Mouse (Mus musculus) heart, embryonic 15.5 days (tissue): ENCODE results near the gene Gadd45b. TPM values are rescaled to one million over a fixed set of nuclear protein-coding genes. Genes with fewer than 3 reads are reported as not detected.

ENCODE experiments used
- ATAC-seq: fragments of 200-750 bp; cut with Nextera tagmentation; replicated peaks from 2 replicates; pipeline ENCODE4 v1.8.0; 2017; ENCODE audit warnings: low read depth, moderate TSS enrichment; ENCODE audit not compliant: insufficient number of reproducible peaks, insufficient read depth, low FRiP score
- H3K27ac ChIP-seq: fragments of 300-500 bp; sonication (generic); 2 replicates; pipeline ENCODE4 v1.5.1; 2015; ENCODE audit warnings: mild to moderate bottlenecking, inconsistent platforms
- H3K27me3 ChIP-seq: fragments of 300-500 bp; sonication (generic); 2 replicates; pipeline ENCODE4 v1.6.1; 2015; ENCODE audit warnings: inconsistent platforms
- H3K36me3 ChIP-seq: fragments of 300-500 bp; sonication (generic); 2 replicates; pipeline ENCODE4 v1.6.1; 2015; ENCODE audit warnings: mild to moderate bottlenecking, inconsistent platforms
- H3K4me1 ChIP-seq: fragments of 300-500 bp; sonication (generic); replicated peaks from 2 replicates; pipeline ENCODE4 v1.6.1; 2015; ENCODE audit warnings: inconsistent platforms
- H3K4me2 ChIP-seq: fragments of 300-500 bp; sonication (generic); 2 replicates; pipeline ENCODE4 v1.6.1; 2015; ENCODE audit warnings: inconsistent platforms, mild to moderate bottlenecking, moderate library complexity
- H3K4me3 ChIP-seq: fragments of 300-500 bp; sonication (generic); 2 replicates; pipeline ENCODE4 v1.5.1; 2015; ENCODE audit warnings: mild to moderate bottlenecking, inconsistent platforms
- H3K9ac ChIP-seq: fragments of 300-500 bp; sonication (generic); 2 replicates; pipeline ENCODE4 v1.6.1; 2015; ENCODE audit warnings: mild to moderate bottlenecking, inconsistent platforms
- H3K9me3 ChIP-seq: fragments of 300-500 bp; sonication (generic); replicated peaks from 2 replicates; pipeline ENCODE4 v1.6.1; 2016; ENCODE audit warnings: inconsistent platforms
- WGBS: fragments of 180-500 bp; shearing (Covaris S2); methylation state at CpG from one replicate; pipeline ENCODE4 v1.1.7; 2015; ENCODE audit warnings: mixed read lengths; 5-methylcytosine and 5-hydroxymethylcytosine counted together
- polyA plus RNA-seq: library from polyadenylated mRNA; unstranded; fragments of >200 nt; fragmentation: Nextera tagmentation; extraction: Ambion mirVana; gene quantifications from 2 replicates; pipeline ENCODE4 v1.2.1, GENCODE M21; 2015

The Gadd45b gene
- polyA plus RNA-seq, 1 experiment from 2014 or later: 30.8 TPM

DNA sequence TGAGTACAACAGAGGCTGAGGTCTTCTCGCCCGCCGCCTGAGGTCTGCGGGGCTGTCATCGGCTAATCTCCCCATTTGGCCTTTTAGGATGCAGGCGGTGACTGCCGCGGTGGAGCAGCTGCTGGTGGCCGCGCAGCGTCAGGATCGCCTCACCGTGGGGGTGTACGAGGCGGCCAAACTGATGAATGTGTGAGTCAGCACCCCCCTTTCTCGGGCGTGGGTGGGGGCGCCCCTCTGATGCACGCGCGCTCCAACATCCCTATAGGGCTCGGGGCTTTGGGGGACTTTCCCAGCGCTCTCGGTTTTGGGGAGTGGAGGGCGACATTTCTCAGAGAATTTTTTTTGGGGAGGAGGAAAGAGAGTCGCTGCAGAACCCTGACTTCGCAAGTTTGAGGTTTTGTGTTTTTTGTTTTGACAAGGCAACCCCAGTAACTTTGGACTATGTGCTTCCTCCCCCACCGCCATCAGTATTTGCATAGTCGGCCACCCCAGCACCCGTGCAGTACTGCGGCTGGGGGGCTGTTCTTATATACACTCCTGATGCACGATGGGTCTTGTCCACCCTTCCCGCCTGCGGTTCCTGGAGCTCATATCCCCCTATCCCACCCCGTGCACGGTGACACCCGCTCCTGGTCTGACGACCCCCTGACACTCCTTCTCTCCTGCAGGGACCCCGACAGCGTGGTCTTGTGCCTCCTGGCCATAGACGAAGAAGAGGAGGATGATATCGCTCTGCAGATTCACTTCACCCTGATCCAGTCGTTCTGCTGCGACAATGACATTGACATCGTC is 684 bp downstream of the Gadd45b start:
- Histone ChIP-seq H3K27me3 (no peaks in the 10 kb centered on the region), H3K9ac (peak overlapping the region; percentile 82), H3K4me1 (peaks cover 62% of the 10 kb centered on the region), H3K4me3 (peak overlapping the region; percentile 81), H3K27ac (peak overlapping the region; percentile 74), H3K4me2 (peak overlapping the region; percentile 86), H3K9me3 (no peaks in the 10 kb centered on the region), H3K36me3 (no peaks in the 10 kb centered on the region)
- ATAC-seq: no peak
- 1% methylated on average over 45 of the region's 45 CpGs for WGBS

DNA sequence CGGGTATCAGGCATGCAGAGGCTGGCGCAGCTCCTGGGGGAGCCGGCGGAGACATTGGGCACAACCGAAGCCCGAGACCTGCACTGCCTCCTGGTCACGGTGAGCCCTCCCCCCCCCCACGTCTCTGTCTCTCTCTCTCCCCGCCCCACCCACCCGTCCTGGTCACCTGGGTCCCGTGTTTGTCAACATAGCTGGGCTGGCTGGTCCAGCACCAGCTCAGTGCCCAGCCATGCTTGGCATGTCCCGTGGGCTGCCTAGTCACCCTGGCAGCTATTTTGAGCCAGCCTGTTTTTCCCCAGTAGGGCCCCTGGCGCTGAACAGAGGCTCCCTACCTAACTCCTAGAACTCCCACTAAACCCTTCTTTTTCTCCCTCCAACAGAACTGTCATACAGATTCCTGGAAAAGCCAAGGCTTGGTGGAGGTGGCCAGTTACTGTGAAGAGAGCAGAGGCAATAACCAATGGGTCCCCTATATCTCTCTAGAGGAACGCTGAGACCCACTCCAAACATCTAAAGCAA is 1.3 kb downstream of the Gadd45b start:
- Histone ChIP-seq H3K9me3 (no peaks in the 10 kb centered on the region), H3K27ac (peak overlapping the region; percentile 74)
- ATAC-seq: no peak

DNA sequence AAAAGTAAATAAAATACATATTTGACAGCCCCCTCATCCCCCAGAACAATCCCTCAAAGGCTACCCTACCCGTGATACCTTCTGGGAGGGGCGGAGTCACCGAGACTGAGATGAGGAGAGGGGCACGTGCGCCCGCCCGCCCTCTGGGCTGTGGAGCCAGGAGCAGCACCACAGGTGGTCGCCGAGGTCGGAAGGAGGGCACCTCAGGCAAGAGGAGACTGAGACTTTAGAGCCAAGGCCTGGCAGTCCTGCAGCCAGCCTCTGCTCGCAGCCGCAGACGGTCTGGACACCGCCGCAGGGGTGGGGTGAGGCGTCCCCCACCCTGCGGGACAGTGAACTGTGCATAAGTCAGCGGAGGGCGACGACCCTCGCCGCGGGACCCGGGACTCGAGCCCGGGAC is 1.8 kb downstream of the Gadd45b start:
- H3K27me3 ChIP-seq: no peaks in the 10 kb centered on the region
- no peaks in the 10 kb centered on the region for H3K9me3 ChIP-seq
- H3K27ac ChIP-seq: peak overlapping the region; percentile 74
- 5% methylated on average over 26 of the region's 26 CpGs for WGBS
- peak overlapping the region; percentile 81 for H3K4me3 ChIP-seq
- no peaks in the 10 kb centered on the region for H3K36me3 ChIP-seq
- peak overlapping the region; percentile 86 for H3K4me2 ChIP-seq
- peak overlapping the region; percentile 82 for H3K9ac ChIP-seq
- H3K4me1 ChIP-seq: peaks cover 74% of the 10 kb centered on the region
- ATAC-seq: no peak

More for the DNA sequence above, 1.3 kb downstream of the Gadd45b start:
- H3K4me3 ChIP-seq: peak overlapping the region; percentile 81
- H3K27me3 ChIP-seq: no peaks in the 10 kb centered on the region
- H3K36me3 ChIP-seq: no peaks in the 10 kb centered on the region
- 4% methylated on average over 14 of the region's 14 CpGs for WGBS
- H3K4me1 ChIP-seq: peaks cover 69% of the 10 kb centered on the region
- peak overlapping the region; percentile 82 for H3K9ac ChIP-seq
- H3K4me2 ChIP-seq: peak overlapping the region; percentile 86

DNA sequence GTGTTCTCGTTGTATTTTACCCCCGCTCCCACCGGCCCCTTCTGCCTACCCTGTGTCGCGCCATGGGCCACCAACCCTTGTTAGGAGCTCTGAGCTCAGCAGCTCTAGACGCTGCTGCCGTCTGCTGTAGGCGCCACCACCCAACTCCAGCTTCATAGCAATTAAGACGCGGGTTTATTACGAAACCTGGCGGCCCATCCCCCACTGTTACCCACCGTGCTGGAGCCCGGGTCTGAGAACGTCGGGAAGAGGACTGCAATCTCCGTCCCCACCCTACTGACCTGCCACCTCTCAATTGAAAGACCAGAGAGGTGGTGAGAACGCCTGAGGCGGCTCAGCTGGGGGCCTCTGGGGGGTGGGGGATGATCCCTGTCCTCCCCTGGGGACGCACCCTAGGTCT is 2.3 kb downstream of the Gadd45b start:
- Histone ChIP-seq H3K4me1 (peaks cover 75% of the 10 kb centered on the region), H3K27me3 (no peaks in the 10 kb centered on the region), H3K27ac (peak overlapping the region; percentile 74), H3K9ac (peak overlapping the region; percentile 82), H3K9me3 (no peaks in the 10 kb centered on the region), H3K4me3 (peak overlapping the region; percentile 81), H3K4me2 (peak overlapping the region; percentile 86), H3K36me3 (no peaks in the 10 kb centered on the region)
- WGBS: 4% methylated on average over 20 of the region's 20 CpGs
- ATAC-seq: no peak

DNA sequence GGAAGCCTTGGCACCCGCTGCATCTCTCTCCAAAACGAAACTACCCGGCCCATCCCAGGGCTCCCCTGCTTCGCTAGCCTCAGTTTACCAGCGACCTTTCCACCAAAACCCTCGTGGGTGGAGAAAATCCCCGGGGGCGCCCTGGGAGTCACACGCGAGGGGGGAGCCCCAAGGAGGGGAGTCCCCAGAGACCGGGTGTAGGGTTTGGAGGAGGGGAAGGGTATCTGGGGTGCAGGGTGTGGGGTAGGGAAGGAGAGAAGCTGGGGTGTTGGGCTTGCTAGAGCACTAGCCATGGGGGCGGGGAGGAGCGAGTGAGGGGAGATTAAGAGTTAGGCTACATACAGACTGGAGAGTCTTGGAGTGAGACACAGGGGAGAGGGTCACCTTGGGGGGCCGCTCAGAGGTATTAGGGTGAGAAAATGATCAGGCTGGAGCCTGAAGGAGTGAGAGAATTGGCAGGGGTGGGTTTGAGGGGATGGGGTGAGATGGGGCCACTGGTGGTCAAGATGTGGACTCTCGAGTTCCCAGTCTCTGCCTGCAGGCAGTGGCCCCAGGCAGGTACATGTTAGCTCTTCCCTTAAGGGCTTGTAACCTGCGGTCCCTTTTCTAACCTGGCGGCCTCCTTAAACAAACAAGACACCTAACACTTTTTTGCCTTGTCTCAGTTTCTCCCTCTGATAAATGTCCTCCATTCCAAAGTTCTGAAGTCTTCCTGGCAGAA is 3.0 kb downstream of the Gadd45b start:
- H3K4me3 ChIP-seq: peak overlapping the region; percentile 81
- H3K4me2 ChIP-seq: peak overlapping the region; percentile 86
- no peak for ATAC-seq
- H3K27me3 ChIP-seq: no peaks in the 10 kb centered on the region
- H3K36me3 ChIP-seq: no peaks in the 10 kb centered on the region
- peak overlapping the region; percentile 74 for H3K27ac ChIP-seq
- peak overlapping the region; percentile 82 for H3K9ac ChIP-seq
- H3K4me1 ChIP-seq: peaks cover 81% of the 10 kb centered on the region
- WGBS: 3% methylated on average over 17 of the region's 17 CpGs
- H3K9me3 ChIP-seq: no peaks in the 10 kb centered on the region

DNA sequence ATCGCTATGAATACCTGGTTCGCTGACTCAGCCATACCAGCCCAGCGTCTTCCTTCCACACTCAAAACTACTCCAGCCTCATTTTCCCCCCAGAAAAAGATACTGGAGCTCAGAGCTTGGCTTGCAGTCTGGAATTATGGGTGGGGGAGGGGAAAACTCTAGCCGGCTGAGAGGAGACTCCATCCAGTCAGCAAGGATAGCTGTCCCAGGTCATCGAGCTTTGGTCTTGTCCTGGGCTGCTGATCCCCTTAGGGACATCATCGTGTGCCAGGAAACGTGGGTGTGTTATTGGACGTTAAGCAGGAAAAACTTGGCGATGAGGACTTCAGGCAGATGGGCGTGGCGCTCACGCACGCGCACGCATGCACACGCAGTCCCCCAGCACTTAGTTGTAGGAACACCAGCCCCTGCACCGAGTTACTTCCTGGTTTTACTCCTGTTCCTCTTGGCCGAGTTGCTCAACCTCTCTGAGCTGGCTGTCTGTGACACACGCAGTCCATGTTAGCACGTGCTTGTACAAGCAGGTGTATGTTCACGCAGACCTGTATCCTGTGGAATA is 3.6 kb downstream of the Gadd45b start:
- H3K27me3 ChIP-seq: no peaks in the 10 kb centered on the region
- H3K9ac ChIP-seq: peak overlapping the region; percentile 82; the same call in 1 of the 2 replicates
- H3K27ac ChIP-seq: peak overlapping the region; percentile 17
- no peak for ATAC-seq
- H3K36me3 ChIP-seq: no peaks in the 10 kb centered on the region
- peak overlapping the region; percentile 81 for H3K4me3 ChIP-seq
- peak overlapping the region; percentile 86 for H3K4me2 ChIP-seq
- no peaks in the 10 kb centered on the region for H3K9me3 ChIP-seq
- peaks cover 87% of the 10 kb centered on the region for H3K4me1 ChIP-seq
- WGBS: 5% methylated on average over 21 of the region's 21 CpGs

DNA sequence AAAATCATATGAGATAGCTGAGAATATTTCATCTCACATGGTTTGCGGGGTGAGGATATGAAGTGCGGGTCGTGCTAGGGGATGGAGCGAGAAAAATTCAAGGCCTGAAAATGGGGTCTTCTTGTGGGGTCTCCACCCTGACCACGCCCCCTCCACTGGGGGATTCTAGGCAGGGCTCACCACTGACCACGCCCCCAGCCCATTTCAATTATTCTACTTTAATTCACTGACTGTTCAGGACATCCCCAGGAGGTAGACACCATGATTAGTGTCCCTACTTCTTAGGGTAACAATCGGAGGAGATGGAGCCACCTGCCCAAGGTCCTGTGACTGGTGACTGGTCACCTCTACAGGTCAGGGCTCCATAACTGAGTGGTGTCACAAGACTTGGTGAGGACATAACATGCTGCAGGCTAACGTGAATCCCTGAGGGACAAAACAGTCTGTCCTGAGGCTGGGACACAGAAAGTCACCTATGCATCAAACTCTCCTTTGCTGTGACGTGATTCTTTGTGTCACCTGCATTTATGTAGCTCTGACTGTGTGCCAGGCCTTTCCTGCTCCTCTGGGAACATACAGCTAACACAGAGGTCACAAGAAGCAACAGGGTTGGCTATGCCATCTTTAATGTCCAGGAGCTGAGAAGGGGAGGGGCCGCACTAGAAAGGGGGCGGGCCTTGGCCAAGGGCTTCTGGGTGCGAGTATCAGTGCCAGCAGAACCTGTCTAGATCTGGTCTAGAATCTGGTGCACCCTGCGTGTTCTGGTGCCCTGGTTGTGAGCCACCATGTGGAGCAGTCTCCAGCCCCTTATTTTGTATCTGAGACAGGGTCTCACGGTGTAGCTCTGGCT is 4.5 kb downstream of the Gadd45b start:
- Histone ChIP-seq H3K27me3 (no peaks in the 10 kb centered on the region), H3K4me2 (no peak overlapping the region; the same call in 1 of the 2 replicates)

DNA sequence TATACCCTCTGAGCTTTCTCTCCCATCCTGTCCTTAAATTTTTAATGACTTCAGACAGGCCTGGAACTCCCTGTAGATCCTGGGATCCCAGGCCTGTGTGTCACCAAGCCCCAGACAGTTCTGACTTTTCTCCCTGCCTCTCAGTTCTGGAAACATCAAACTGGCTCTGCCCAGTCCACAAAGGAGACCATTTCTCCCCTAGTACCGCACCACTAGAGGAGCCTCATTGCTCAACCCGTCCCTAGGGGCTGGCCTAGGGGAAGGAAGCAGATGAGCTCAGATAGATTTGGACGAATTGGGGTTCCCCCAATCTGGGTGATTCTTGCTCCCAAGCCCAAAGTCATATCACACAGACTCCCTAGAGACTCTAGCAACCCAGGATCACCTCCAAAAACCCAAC is 5.4 kb downstream of the Gadd45b start:
- ATAC-seq: no peak
- Histone ChIP-seq H3K27me3 (no peaks in the 10 kb centered on the region), H3K36me3 (no peaks in the 10 kb centered on the region), H3K4me2 (peak overlapping the region; percentile 81; the same call in 1 of the 2 replicates), H3K9me3 (no peaks in the 10 kb centered on the region), H3K9ac (no peak overlapping the region), H3K4me3 (no peak overlapping the region), H3K27ac (peak overlapping the region; percentile 99), H3K4me1 (peaks cover 96% of the 10 kb centered on the region)
- WGBS: 37% methylated on average over 3 of the region's 3 CpGs

More for the DNA sequence above, 4.5 kb downstream of the Gadd45b start:
- Histone ChIP-seq H3K27ac (peak overlapping the region; percentile 28), H3K9ac (no peak overlapping the region), H3K36me3 (no peaks in the 10 kb centered on the region), H3K4me1 (peaks cover 90% of the 10 kb centered on the region), H3K9me3 (no peaks in the 10 kb centered on the region), H3K4me3 (no peak overlapping the region)
- 61% methylated on average over 14 of the region's 14 CpGs for WGBS
- no peak for ATAC-seq

DNA sequence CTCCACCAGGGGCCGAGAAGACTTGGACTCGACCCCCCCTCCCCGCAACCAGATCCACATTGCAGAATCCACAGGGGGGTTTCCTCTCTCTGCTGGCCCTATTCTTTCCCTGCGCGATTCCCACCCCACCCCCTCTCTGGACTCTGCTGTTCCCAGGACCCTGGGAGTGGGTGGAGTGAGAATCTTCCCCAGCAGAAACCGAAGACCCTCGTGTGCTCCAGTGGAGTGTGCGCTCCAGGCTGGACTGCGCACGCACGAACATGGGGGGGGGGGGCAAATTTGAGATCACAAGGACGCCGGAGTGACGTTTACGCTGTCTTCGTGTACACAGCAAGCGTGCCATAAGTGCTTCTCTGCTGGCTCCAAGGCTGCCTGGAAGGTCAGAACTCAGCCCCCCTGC is 5.8 kb downstream of the Gadd45b start:
- peak overlapping the region; percentile 99 for H3K27ac ChIP-seq
- H3K4me3 ChIP-seq: peak overlapping the region; percentile 51
- 11% methylated on average over 17 of the region's 17 CpGs for WGBS
- peak overlapping the region; percentile 71; the same call in 1 of the 2 replicates for H3K9ac ChIP-seq
- no peaks in the 10 kb centered on the region for H3K27me3 ChIP-seq
- H3K4me1 ChIP-seq: peaks cover 97% of the 10 kb centered on the region
- ATAC-seq: no peak
- H3K36me3 ChIP-seq: no peaks in the 10 kb centered on the region
- H3K9me3 ChIP-seq: no peaks in the 10 kb centered on the region
- H3K4me2 ChIP-seq: peak overlapping the region; percentile 81

DNA sequence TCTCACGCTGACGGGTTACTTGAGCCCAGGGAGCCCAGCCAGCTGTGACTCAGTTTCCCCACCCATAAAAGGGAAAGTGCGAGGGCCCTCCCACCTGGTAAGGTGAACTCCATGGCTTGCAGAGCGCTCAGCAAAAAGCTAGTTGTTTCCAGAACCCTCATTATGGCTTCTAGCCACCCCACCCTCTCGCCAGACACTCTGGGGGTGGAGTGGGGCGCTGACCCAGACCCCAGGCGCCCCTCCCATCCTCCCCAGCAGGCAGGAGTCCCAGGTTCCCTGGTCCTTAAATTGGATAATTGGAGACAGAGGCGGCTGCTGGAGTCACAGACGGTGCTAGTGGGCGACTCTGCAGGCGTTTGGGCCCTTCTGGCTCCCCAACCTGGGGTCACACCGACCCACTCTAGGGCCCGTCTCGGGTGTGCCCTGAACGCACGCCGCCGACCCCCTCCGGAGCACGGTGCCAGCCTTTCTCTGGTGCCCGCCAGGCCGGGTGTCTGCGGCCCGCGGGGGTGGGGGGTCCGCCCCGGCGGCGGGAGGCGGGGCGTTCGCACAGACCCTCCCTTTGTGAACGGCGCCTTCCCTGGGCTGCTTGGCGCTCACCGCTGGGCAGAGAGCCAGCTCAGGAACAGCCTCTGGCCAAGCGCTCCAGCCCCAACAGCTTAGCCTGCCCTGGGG is 6.4 kb downstream of the Gadd45b start:
- peak overlapping the region; percentile 81 for H3K4me2 ChIP-seq
- peak overlapping the region; percentile 51 for H3K4me3 ChIP-seq
- H3K27ac ChIP-seq: peak overlapping the region; percentile 99
- no peaks in the 10 kb centered on the region for H3K36me3 ChIP-seq
- no peaks in the 10 kb centered on the region for H3K27me3 ChIP-seq
- peak; percentile 51 for ATAC-seq
- H3K4me1 ChIP-seq: peaks cover 97% of the 10 kb centered on the region
- peak overlapping the region; percentile 71 for H3K9ac ChIP-seq
- H3K9me3 ChIP-seq: no peaks in the 10 kb centered on the region
- 3% methylated on average over 37 of the region's 37 CpGs for WGBS
